Mouse (Mus musculus) heart, postnatal 0 days (tissue): Measurements from ENCODE around the gene Trim2. TPM values are rescaled to one million over a fixed set of nuclear protein-coding genes. Genes with fewer than 3 reads are reported as not detected.

Experiments used
- ATAC-seq: fragments of 200-750 bp; cut with Nextera tagmentation; 2 replicates; pipeline ENCODE4 v1.8.0; 2017; ENCODE audit warnings: low read depth, moderate number of reproducible peaks, moderate library complexity; ENCODE audit not compliant: insufficient read depth
- DNase-seq: peaks from one replicate; pipeline ENCODE4 v3.0.0-alpha.2; 2016; ENCODE audit warnings: low spot score
- H3K27ac ChIP-seq: fragments of 300-500 bp; sonication (generic); 2 replicates; pipeline ENCODE4 v1.5.1; 2014; ENCODE audit warnings: low read depth, mild to moderate bottlenecking
- H3K27me3 ChIP-seq: fragments of 300-500 bp; sonication (generic); 2 replicates; pipeline ENCODE4 v1.6.1; 2014; ENCODE audit warnings: low read length, mixed read lengths; ENCODE audit not compliant: control insufficient read depth, insufficient read depth
- H3K36me3 ChIP-seq: fragments of 300-500 bp; sonication (generic); replicated peaks from 2 replicates; pipeline ENCODE4 v1.6.1; 2014; ENCODE audit warnings: low read length, mixed read lengths; ENCODE audit not compliant: control insufficient read depth, insufficient read depth
- H3K4me1 ChIP-seq: fragments of 300-500 bp; sonication (generic); 2 replicates; pipeline ENCODE4 v1.6.1; 2014; ENCODE audit warnings: antibody characterized with exemption; ENCODE audit not compliant: control insufficient read depth, insufficient read depth
- H3K4me2 ChIP-seq: fragments of 300-500 bp; sonication (generic); 2 replicates; pipeline ENCODE4 v1.6.1; 2014; ENCODE audit warnings: low read depth, mild to moderate bottlenecking, low read length, moderate library complexity
- H3K4me3 ChIP-seq: fragments of 300-500 bp; sonication (generic); 2 replicates; pipeline ENCODE4 v1.5.1; 2014; ENCODE audit warnings: low read depth, low read length
- H3K9ac ChIP-seq: fragments of 300-500 bp; sonication (generic); replicated peaks from 2 replicates; pipeline ENCODE4 v1.6.1; 2014; ENCODE audit warnings: low read depth, low read length, mixed read lengths
- H3K9me3 ChIP-seq: fragments of 300-500 bp; sonication (generic); replicated peaks from 2 replicates; pipeline ENCODE4 v1.6.1; 2016; ENCODE audit warnings: low read length; ENCODE audit not compliant: control insufficient read depth
- CTCF ChIP-seq: IDR thresholded peaks from 2 replicates; pipeline ENCODE4 v1.5.1; 2016; ENCODE audit warnings: antibody characterized with exemption, control low read depth, low read depth
- EP300 ChIP-seq: IDR thresholded peaks from 2 replicates; pipeline ENCODE4 v1.6.1; 2016; ENCODE audit warnings: antibody characterized with exemption, low read depth
- WGBS: fragments of 180-500 bp; shearing (Covaris S2); extraction: QIAGEN DNeasy Blood & Tissue Kit; methylation state at CpG from one replicate; pipeline ENCODE4 v1.1.7; 2014; 5-methylcytosine and 5-hydroxymethylcytosine counted together
- polyA plus RNA-seq: library from polyadenylated mRNA; unstranded; fragments of >200 nt; fragmentation: Nextera tagmentation; extraction: Ambion mirVana; gene quantifications from 2 replicates; pipeline ENCODE4 v1.2.1, GENCODE M21; 2015
- total RNA-seq: library from RNA; depleted of rRNA; stranded (reverse); fragments of >200 nt; gene quantifications from 2 replicates; pipeline ENCODE4 v1.2.3, GENCODE M21; 2014; ENCODE audit warnings: low replicate concordance

Gene Trim2
- total and polyA plus RNA-seq, 2 experiments from 2014 or later: 6.0 to 6.1 TPM

- H3K27me3 ChIP-seq: no peaks in the 10 kb centered on the region; the same call in 1 of the 2 replicates
- whole genome bisulfite sequencing: 78% methylated on average over 7 of the region's 7 CpGs
- H3K4me2 ChIP-seq: no peak overlapping the region
- H3K4me1 ChIP-seq: peaks cover 4% of the 10 kb centered on the region; the same call in 1 of the 2 replicates
- H3K9me3 ChIP-seq: no peaks in the 10 kb centered on the region
- no peak for ATAC-seq
- no peak for DNase-seq
- H3K4me3 ChIP-seq: no peak overlapping the region
- H3K27ac ChIP-seq: no peak overlapping the region
- TF ChIP-seq EP300 (no peak), CTCF (no peak)
- H3K36me3 ChIP-seq: no peaks in the 10 kb centered on the region
- no peak overlapping the region for H3K9ac ChIP-seq
These were observed 35.1 kb upstream of the Trim2 start for GRCm38 (mm10) chr3:84341811-84342210.

GRCm38 (mm10) chr3:84337585-84337984 lies 30.9 kb upstream of the Trim2 start:
- peak overlapping the region; percentile 34 for H3K4me2 ChIP-seq
- DNase-seq (no peak), ATAC-seq (0 out of 2 replicates have a peak, but pooled peaks have one; percentile 22)
- TF ChIP-seq EP300 (no peak), CTCF (no peak)
- H3K4me1 ChIP-seq: no peaks in the 10 kb centered on the region
- no peak overlapping the region for H3K27ac ChIP-seq
- H3K9ac ChIP-seq: 0 out of 2 replicates have a peak overlapping the region, but pooled peaks have one; percentile 20
- 0 out of 2 replicates have a peak, but pooled peaks cover 3% of the 10 kb centered on the region for H3K27me3 ChIP-seq
- WGBS: 48% methylated on average over 10 of the region's 11 CpGs
- H3K36me3 ChIP-seq: no peaks in the 10 kb centered on the region
- H3K9me3 ChIP-seq: no peaks in the 10 kb centered on the region
- H3K4me3 ChIP-seq: no peak overlapping the region

GRCm38 (mm10) chr3:84336342-84336741 lies 29.7 kb upstream of the Trim2 start:
- no peak overlapping the region for H3K9ac ChIP-seq
- H3K4me3 ChIP-seq: no peak overlapping the region
- ATAC-seq (no peak), DNase-seq (no peak)
- no peaks in the 10 kb centered on the region for H3K9me3 ChIP-seq
- no peak overlapping the region for H3K27ac ChIP-seq
- H3K27me3 ChIP-seq: 0 out of 2 replicates have a peak, but pooled peaks cover 3% of the 10 kb centered on the region
- no peak overlapping the region for H3K4me2 ChIP-seq
- WGBS: 91% methylated on average over 12 of the region's 12 CpGs
- H3K36me3 ChIP-seq: no peaks in the 10 kb centered on the region
- H3K4me1 ChIP-seq: no peaks in the 10 kb centered on the region
- TF ChIP-seq CTCF (no peak), EP300 (no peak)

GRCm38 (mm10) chr3:84335421-84336073 lies 28.9 kb upstream of the Trim2 start:
- Histone ChIP-seq H3K9me3 (no peaks in the 10 kb centered on the region), H3K36me3 (no peaks in the 10 kb centered on the region), H3K9ac (no peak overlapping the region), H3K27ac (no peak overlapping the region), H3K4me1 (no peaks in the 10 kb centered on the region), H3K27me3 (0 out of 2 replicates have a peak, but pooled peaks cover 3% of the 10 kb centered on the region), H3K4me2 (0 out of 2 replicates have a peak overlapping the region, but pooled peaks have one; percentile 55), H3K4me3 (no peak overlapping the region)
- WGBS: 52% methylated on average over 8 of the region's 8 CpGs
- no peak for ATAC-seq
- DNase-seq: no peak
- TF ChIP-seq EP300 (no peak), CTCF (no peak)

GRCm38 (mm10) chr3:84334771-84335420 lies 28.2 kb upstream of the Trim2 start:
- peak overlapping the region; percentile 27; the same call in 1 of the 2 replicates for H3K4me3 ChIP-seq
- no peaks in the 10 kb centered on the region for H3K4me1 ChIP-seq
- H3K9ac ChIP-seq: no peak overlapping the region
- no peak for DNase-seq
- 0 out of 2 replicates have a peak, but pooled peaks cover 3% of the 10 kb centered on the region for H3K27me3 ChIP-seq
- ATAC-seq: no peak
- H3K36me3 ChIP-seq: no peaks in the 10 kb centered on the region
- no peak overlapping the region for H3K27ac ChIP-seq
- WGBS: 18% methylated on average over 20 of the region's 20 CpGs
- no peaks in the 10 kb centered on the region for H3K9me3 ChIP-seq
- H3K4me2 ChIP-seq: peak overlapping the region; percentile 55
- TF ChIP-seq EP300 (no peak), CTCF (no peak)
